Mouse (Mus musculus): Measurements from ENCODE around the gene Bach1. TPM values are rescaled to one million over a fixed set of nuclear protein-coding genes. Genes with fewer than 3 reads are reported as not detected.

Bach1 gene
- polyA plus RNA-seq, 1 experiment from 2014 or later, result 9.6 TPM

DNA sequence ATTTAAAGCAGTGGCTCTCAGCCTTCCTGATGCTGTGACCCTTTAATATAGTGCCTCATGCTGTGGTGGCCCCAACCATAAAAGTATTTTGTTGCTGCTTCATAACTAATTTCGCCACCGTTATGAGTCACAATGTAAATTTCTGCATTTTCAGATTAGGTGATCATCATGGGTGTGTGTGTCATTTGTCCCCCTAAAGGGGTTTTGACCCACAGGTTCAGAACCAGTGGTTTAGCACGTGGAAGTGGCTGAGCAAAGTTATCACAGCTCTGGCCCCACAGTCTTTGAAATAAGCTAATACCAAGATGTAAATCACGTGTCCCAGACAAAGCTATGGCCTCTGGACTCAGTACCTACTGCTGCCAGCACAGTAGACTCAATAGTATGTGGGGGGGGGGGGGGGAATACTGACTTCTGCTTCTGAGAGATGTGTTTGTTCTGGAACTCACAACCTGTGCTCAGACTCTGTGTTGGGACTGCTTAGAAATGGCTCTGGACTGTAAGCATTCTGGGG is 36.2 kb downstream of the Bach1 start:
- no peak for ATAC-seq (ENCODE audit: insufficient read depth, low FRiP score)
- no peaks in the 10 kb centered on the region for H3K4me1 ChIP-seq (ENCODE audit: control insufficient read depth, insufficient read depth, low read length)
- no peak overlapping the region for H3K4me2 ChIP-seq (ENCODE audit: low read depth, low read length)
- no peak overlapping the region for H3K9ac ChIP-seq (ENCODE audit: low read length)
- no peaks in the 10 kb centered on the region for H3K9me3 ChIP-seq (replicated peaks; ENCODE audit: control insufficient read depth, low read length)
- H3K36me3 ChIP-seq (ENCODE audit: control insufficient read depth, insufficient read depth, low read length), result peaks cover 11% of the 10 kb centered on the region
- no peaks in the 10 kb centered on the region for H3K27me3 ChIP-seq (ENCODE audit: control insufficient read depth, insufficient read depth, low read length)
- no peak overlapping the region for H3K4me3 ChIP-seq (replicated peaks; ENCODE audit: low read length)
- WGBS, result 83% methylated on average over 4 of the region's 4 CpGs
- no peak overlapping the region for H3K27ac ChIP-seq (ENCODE audit: low read length)

DNA sequence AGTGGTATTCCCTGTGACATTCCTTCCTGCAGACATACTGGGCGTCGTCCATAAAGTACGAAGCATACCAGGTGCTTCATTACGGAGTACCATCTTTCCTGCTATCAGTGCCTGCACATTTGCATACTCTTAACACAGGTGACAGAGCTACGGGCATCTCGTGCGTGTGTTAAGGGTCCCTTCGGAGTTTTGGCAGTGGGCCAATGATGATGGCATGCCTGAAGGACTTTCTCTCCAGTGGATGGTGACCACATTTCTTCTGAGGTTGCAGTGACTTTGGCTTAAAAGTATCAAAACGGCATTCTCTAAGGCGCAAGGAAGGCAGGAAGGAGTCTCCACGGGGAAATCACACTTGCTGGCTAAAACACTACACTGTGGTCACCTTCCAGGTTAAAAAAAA is 37.4 kb downstream of the Bach1 start:
- no peak for ATAC-seq (ENCODE audit: insufficient read depth, low FRiP score)
- H3K27me3 ChIP-seq (ENCODE audit: control insufficient read depth, insufficient read depth, low read length), result no peaks in the 10 kb centered on the region
- H3K9ac ChIP-seq (ENCODE audit: low read length), result no peak overlapping the region
- H3K36me3 ChIP-seq (ENCODE audit: control insufficient read depth, insufficient read depth, low read length), result 0 out of 2 replicates have a peak, but pooled peaks cover 1% of the 10 kb centered on the region
- 78% methylated on average over 11 of the region's 11 CpGs for WGBS
- H3K4me1 ChIP-seq (ENCODE audit: control insufficient read depth, insufficient read depth, low read length), result no peaks in the 10 kb centered on the region
- no peak overlapping the region for H3K27ac ChIP-seq (ENCODE audit: low read length)
- H3K4me2 ChIP-seq (ENCODE audit: low read depth, low read length), result no peak overlapping the region
- no peak overlapping the region for H3K4me3 ChIP-seq (replicated peaks; ENCODE audit: low read length)
- no peaks in the 10 kb centered on the region for H3K9me3 ChIP-seq (replicated peaks; ENCODE audit: control insufficient read depth, low read length)

GRCm38 (mm10) chr16:87737296-87737695 is 38.6 kb downstream of the Bach1 start:
- Histone ChIP-seq H3K9me3 (replicated peaks; ENCODE audit: control insufficient read depth, low read length) (no peaks in the 10 kb centered on the region), H3K4me1 (ENCODE audit: control insufficient read depth, insufficient read depth, low read length) (no peaks in the 10 kb centered on the region), H3K9ac (ENCODE audit: low read length) (no peak overlapping the region), H3K4me2 (ENCODE audit: low read depth, low read length) (no peak overlapping the region), H3K4me3 (replicated peaks; ENCODE audit: low read length) (no peak overlapping the region), H3K27ac (ENCODE audit: low read length) (no peak overlapping the region), H3K36me3 (ENCODE audit: control insufficient read depth, insufficient read depth, low read length) (no peaks in the 10 kb centered on the region), H3K27me3 (ENCODE audit: control insufficient read depth, insufficient read depth, low read length) (no peaks in the 10 kb centered on the region)
- WGBS, result 52% methylated on average over 8 of the region's 8 CpGs
- no peak for ATAC-seq (ENCODE audit: insufficient read depth, low FRiP score)

- H3K9ac ChIP-seq (ENCODE audit: low read length), result no peak overlapping the region
- H3K36me3 ChIP-seq (ENCODE audit: control insufficient read depth, insufficient read depth, low read length), result no peaks in the 10 kb centered on the region
- ATAC-seq (ENCODE audit: insufficient read depth, low FRiP score), result no peak
- no peaks in the 10 kb centered on the region for H3K9me3 ChIP-seq (replicated peaks; ENCODE audit: control insufficient read depth, low read length)
- WGBS, result 78% methylated on average over 21 of the region's 21 CpGs
- no peak overlapping the region for H3K4me3 ChIP-seq (replicated peaks; ENCODE audit: low read length)
- no peak overlapping the region for H3K4me2 ChIP-seq (ENCODE audit: low read depth, low read length)
- no peaks in the 10 kb centered on the region for H3K4me1 ChIP-seq (ENCODE audit: control insufficient read depth, insufficient read depth, low read length)
- H3K27me3 ChIP-seq (ENCODE audit: control insufficient read depth, insufficient read depth, low read length), result no peaks in the 10 kb centered on the region
- no peak overlapping the region for H3K27ac ChIP-seq (ENCODE audit: low read length)
Observed at GRCm38 (mm10) chr16:87737842-87738639, 39.3 kb downstream of the Bach1 start.

DNA sequence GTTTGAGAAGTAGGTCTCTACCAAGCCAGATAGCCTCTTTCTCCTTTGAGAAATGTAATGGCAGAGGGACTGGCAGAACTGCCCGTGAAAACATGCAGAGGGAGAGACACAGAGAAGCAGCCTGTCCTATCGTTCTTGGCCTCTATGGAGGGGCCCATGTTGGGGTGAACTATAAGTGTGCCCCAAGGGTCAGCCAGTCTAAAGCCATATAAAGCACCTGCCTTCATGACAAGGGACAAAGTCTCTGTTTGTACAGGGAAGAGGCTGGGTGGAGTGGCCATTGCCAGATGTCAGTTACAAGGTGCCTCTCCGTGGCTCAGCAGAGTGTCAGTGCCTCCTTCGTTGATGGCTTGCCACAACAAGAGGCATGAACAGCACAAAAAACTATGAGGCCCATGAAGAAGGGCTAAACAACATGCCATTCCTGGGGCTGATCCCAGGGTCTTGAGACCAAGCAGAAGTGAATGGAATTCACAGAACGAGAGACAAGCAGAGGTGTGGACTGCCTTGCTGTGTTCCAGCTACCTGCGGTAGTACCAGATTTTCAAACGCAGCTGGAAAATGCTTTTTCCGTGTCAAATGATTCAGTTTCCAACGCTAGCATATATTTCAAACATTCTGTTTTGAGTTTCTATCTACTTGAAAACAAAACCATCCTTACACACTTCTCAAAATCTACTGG is 42.4 kb downstream of the Bach1 start:
- H3K9ac ChIP-seq (ENCODE audit: low read length), result no peak overlapping the region
- no peak overlapping the region for H3K4me2 ChIP-seq (ENCODE audit: low read depth, low read length)
- 75% methylated on average over 9 of the region's 9 CpGs for WGBS
- no peaks in the 10 kb centered on the region for H3K36me3 ChIP-seq (ENCODE audit: control insufficient read depth, insufficient read depth, low read length)
- no peaks in the 10 kb centered on the region for H3K4me1 ChIP-seq (ENCODE audit: control insufficient read depth, insufficient read depth, low read length)
- H3K9me3 ChIP-seq (replicated peaks; ENCODE audit: control insufficient read depth, low read length), result no peaks in the 10 kb centered on the region
- peak; percentile 61; the same call in 1 of the 2 replicates for ATAC-seq (ENCODE audit: insufficient read depth, low FRiP score)
- H3K4me3 ChIP-seq (replicated peaks; ENCODE audit: low read length), result no peak overlapping the region
- no peaks in the 10 kb centered on the region for H3K27me3 ChIP-seq (ENCODE audit: control insufficient read depth, insufficient read depth, low read length)
- no peak overlapping the region for H3K27ac ChIP-seq (ENCODE audit: low read length)

- no peaks in the 10 kb centered on the region for H3K36me3 ChIP-seq (ENCODE audit: control insufficient read depth, insufficient read depth, low read length)
- no peak overlapping the region for H3K9ac ChIP-seq (ENCODE audit: low read length)
- no peak overlapping the region for H3K4me3 ChIP-seq (replicated peaks; ENCODE audit: low read length)
- H3K9me3 ChIP-seq (replicated peaks; ENCODE audit: control insufficient read depth, low read length), result no peaks in the 10 kb centered on the region
- no peaks in the 10 kb centered on the region for H3K27me3 ChIP-seq (ENCODE audit: control insufficient read depth, insufficient read depth, low read length)
- H3K4me1 ChIP-seq (ENCODE audit: control insufficient read depth, insufficient read depth, low read length), result no peaks in the 10 kb centered on the region
- H3K4me2 ChIP-seq (ENCODE audit: low read depth, low read length), result no peak overlapping the region
- 72% methylated on average over 3 of the region's 3 CpGs for WGBS
- H3K27ac ChIP-seq (ENCODE audit: low read length), result no peak overlapping the region
- ATAC-seq (ENCODE audit: insufficient read depth, low FRiP score), result no peak
Observed at GRCm38 (mm10) chr16:87743661-87744060, 44.9 kb downstream of the Bach1 start.

DNA sequence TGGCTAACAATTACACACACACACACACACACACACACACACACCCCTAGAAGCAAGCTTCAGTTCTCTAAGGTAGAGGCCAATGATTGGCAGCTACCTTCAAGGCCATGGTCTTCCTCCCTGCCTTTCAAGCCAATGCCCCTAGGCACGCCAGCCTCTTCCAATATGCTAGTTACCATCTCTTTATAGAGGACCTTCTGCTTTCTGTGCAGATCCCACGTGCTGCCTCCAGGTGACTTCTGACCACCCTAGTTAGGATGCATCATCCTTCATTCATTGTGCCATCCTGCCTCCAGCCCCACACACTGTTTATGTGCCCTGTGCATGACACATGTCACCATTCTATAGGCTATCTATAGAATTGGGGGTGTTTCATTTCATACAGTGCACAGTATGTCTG is 45.6 kb downstream of the Bach1 start:
- no peak overlapping the region for H3K27ac ChIP-seq (ENCODE audit: low read length)
- H3K27me3 ChIP-seq (ENCODE audit: control insufficient read depth, insufficient read depth, low read length), result no peaks in the 10 kb centered on the region
- no peak overlapping the region for H3K9ac ChIP-seq (ENCODE audit: low read length)
- H3K4me1 ChIP-seq (ENCODE audit: control insufficient read depth, insufficient read depth, low read length), result no peaks in the 10 kb centered on the region
- H3K36me3 ChIP-seq (ENCODE audit: control insufficient read depth, insufficient read depth, low read length), result no peaks in the 10 kb centered on the region
- H3K4me3 ChIP-seq (replicated peaks; ENCODE audit: low read length), result no peak overlapping the region
- 87% methylated on average over 2 of the region's 2 CpGs for WGBS
- ATAC-seq (ENCODE audit: insufficient read depth, low FRiP score), result no peak
- no peak overlapping the region for H3K4me2 ChIP-seq (ENCODE audit: low read depth, low read length)
- no peaks in the 10 kb centered on the region for H3K9me3 ChIP-seq (replicated peaks; ENCODE audit: control insufficient read depth, low read length)

DNA sequence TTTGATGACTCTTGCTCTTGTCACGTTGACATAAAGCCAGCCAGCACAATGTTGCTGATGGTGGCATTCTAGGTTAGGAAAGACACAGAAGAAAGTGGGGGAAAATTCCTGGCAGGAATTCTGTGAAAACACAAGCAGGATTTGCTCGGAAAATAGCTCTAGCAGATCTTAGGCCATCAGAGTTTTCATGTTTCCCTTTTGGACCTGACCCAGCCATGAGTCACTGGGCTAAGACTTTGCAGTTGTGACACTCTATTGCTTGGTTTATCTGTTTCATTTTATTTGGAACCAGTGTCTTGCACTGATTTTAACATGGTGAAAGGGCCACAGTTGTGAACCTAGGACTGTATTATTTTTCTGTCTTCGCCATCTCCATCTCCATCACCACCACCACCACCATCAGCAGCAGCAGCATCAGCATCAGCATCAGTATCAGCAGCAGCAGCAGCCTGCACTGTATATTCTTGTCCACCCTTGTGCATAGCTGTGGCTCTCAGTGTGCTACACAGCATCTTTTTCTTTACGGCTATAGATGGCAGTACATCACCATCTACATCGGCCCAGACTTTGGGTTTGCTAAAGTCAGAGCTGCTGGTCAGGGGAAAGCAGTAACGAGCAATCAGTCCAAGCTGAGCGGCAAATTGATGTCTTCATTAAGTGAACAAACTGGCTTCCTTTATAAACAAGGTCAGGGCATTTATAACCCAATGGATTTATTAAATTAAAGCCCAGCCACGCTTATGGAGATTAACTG is 46.6 kb downstream of the Bach1 start:
- Histone ChIP-seq H3K36me3 (ENCODE audit: control insufficient read depth, insufficient read depth, low read length) (no peaks in the 10 kb centered on the region), H3K9ac (ENCODE audit: low read length) (no peak overlapping the region), H3K27me3 (ENCODE audit: control insufficient read depth, insufficient read depth, low read length) (no peaks in the 10 kb centered on the region), H3K4me2 (ENCODE audit: low read depth, low read length) (no peak overlapping the region), H3K27ac (ENCODE audit: low read length) (no peak overlapping the region), H3K4me1 (ENCODE audit: control insufficient read depth, insufficient read depth, low read length) (no peaks in the 10 kb centered on the region), H3K4me3 (replicated peaks; ENCODE audit: low read length) (no peak overlapping the region), H3K9me3 (replicated peaks; ENCODE audit: control insufficient read depth, low read length) (no peaks in the 10 kb centered on the region)
- ATAC-seq (ENCODE audit: insufficient read depth, low FRiP score), result no peak
- WGBS, result 74% methylated on average over 8 of the region's 8 CpGs

DNA sequence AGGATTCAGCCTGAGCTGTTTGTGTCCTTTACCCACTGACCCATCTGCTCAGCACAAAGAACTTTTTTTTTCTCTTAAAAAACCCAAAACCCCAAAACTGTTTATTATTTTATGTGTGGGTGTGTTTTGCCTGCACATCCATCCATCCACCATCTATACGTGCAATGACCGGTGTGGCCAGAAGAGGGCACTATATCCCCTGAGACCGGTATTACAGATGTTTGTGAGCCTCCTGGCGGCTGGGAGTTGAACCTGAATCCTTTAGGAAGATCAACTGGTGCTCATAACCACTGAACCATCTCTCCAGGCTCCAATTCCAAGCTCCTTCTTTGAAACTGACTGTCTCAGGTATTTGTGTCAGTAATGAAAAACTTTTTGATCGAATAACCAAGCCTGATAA is 48.0 kb downstream of the Bach1 start:
- no peak for ATAC-seq (ENCODE audit: insufficient read depth, low FRiP score)
- WGBS, result 24% methylated on average over 5 of the region's 5 CpGs
- no peak overlapping the region for H3K27ac ChIP-seq (ENCODE audit: low read length)
- H3K9me3 ChIP-seq (replicated peaks; ENCODE audit: control insufficient read depth, low read length), result no peaks in the 10 kb centered on the region
- H3K4me2 ChIP-seq (ENCODE audit: low read depth, low read length), result no peak overlapping the region
- no peaks in the 10 kb centered on the region for H3K27me3 ChIP-seq (ENCODE audit: control insufficient read depth, insufficient read depth, low read length)
- H3K4me1 ChIP-seq (ENCODE audit: control insufficient read depth, insufficient read depth, low read length), result no peaks in the 10 kb centered on the region
- no peak overlapping the region for H3K9ac ChIP-seq (ENCODE audit: low read length)
- H3K4me3 ChIP-seq (replicated peaks; ENCODE audit: low read length), result no peak overlapping the region
- H3K36me3 ChIP-seq (ENCODE audit: control insufficient read depth, insufficient read depth, low read length), result no peaks in the 10 kb centered on the region

Data from stomach, embryonic 16.5 days (tissue).